Mouse (Mus musculus): Measurements from ENCODE around the gene Zswim4. TPM values are rescaled to one million over a fixed set of nuclear protein-coding genes. Genes with fewer than 3 reads are reported as not detected.

Zswim4 gene
- total and polyA plus RNA-seq, 2 experiments from 2014 or later = 11.8 to 37.7 TPM

DNA sequence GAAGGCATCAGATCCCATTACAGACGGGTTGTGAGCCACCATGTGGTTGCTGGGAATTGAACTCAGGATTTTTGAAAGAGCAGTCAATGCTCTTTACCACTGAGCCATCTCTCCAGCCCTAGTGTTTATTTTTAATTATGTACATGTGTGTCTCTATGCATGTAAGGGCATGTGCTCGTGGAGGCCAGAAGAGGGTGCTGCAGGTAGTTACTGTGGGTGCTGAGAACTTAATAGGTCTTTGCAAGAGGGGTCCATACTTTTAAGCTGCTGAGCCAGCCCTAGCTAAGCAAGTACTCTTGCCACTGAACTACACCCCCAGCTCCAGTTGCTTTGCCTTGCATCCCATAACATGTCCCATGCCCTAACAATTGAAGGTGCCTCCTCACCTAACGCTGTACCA is 19.0 kb upstream of the Zswim4 start:
- Histone ChIP-seq H3K27me3 (ENCODE audit: insufficient read depth, low read length) (no peaks in the 10 kb centered on the region), H3K4me3 (ENCODE audit: low read depth, low read length) (peak overlapping the region; percentile 87), H3K36me3 (ENCODE audit: insufficient read depth, low read length) (peaks cover 53% of the 10 kb centered on the region), H3K9ac (replicated peaks; ENCODE audit: low read length, poor library complexity, severe bottlenecking) (no peak overlapping the region), H3K27ac (ENCODE audit: low read depth, low read length) (peak overlapping the region; percentile 91), H3K4me1 (ENCODE audit: insufficient read depth, low read length) (peaks cover 6% of the 10 kb centered on the region; the same call in 1 of the 2 replicates), H3K9me3 (ENCODE audit: low read length) (no peaks in the 10 kb centered on the region), H3K4me2 (ENCODE audit: low read depth, low read length, poor library complexity, severe bottlenecking) (peak overlapping the region; percentile 94)
- DNase-seq (ENCODE audit: low spot score) = no peak
- 84% methylated on average over 3 of the region's 3 CpGs for WGBS
- peak; percentile 35 for TF ChIP-seq CTCF (IDR thresholded peaks at IDR 0.05)
- ATAC-seq (ENCODE audit: low FRiP score) = no peak

- H3K27ac ChIP-seq (ENCODE audit: low read depth, low read length) = peak within 1 kb of the TSS; percentile 79
- WGBS = 3% methylated on average over 52 of the region's 52 CpGs
- H3K9ac ChIP-seq (replicated peaks; ENCODE audit: low read length, poor library complexity, severe bottlenecking) = peak within 1 kb of the TSS; percentile 75
- peak within 1 kb of the TSS; percentile 77 for H3K4me3 ChIP-seq (ENCODE audit: low read depth, low read length)
- no peaks in the 10 kb centered on the region for H3K9me3 ChIP-seq (ENCODE audit: low read length)
- ATAC-seq (ENCODE audit: low FRiP score) = peak; percentile 92
- no peaks in the 10 kb centered on the region for H3K27me3 ChIP-seq (ENCODE audit: insufficient read depth, low read length)
- peak; percentile 13; the same call in 1 of the 2 replicates for TF ChIP-seq CTCF (IDR thresholded peaks at IDR 0.05)
- H3K4me1 ChIP-seq (ENCODE audit: insufficient read depth, low read length) = no peaks in the 10 kb centered on the region; the same call in 1 of the 2 replicates
- H3K4me2 ChIP-seq (ENCODE audit: low read depth, low read length, poor library complexity, severe bottlenecking) = peak within 1 kb of the TSS; percentile 86
- peak; percentile 95 for DNase-seq (ENCODE audit: low spot score)
- peaks cover 50% of the 10 kb centered on the region for H3K36me3 ChIP-seq (ENCODE audit: insufficient read depth, low read length)
Observed at GRCm38 (mm10) chr8:84249257-84250170, 12.7 kb upstream of the Zswim4 start, which contains the start of gene D8Ertd738e. Gene D8Ertd738e (minus strand): TSS chr8:84249719.

DNA sequence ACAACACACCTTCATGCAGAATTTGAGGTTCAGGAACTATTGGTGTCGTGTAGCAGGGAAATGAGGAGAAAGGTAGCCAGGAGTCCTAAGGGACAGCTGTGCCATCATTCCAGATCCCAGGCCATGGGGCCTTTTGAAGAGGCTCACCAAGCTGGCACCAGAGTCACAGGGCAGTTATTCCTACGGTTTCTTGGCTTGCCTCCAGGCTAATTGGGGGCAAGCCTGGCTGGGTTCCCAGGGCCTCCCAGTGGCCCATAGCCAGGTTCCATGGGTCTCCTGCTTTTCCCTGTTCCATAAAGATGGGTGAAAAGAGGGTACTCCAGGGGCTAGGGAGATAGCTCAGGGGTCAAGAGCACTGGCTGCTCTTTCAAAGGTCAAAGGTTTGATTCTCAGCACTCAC is 5.0 kb upstream of the Zswim4 start:
- no peak overlapping the region for H3K4me2 ChIP-seq (ENCODE audit: low read depth, low read length, poor library complexity, severe bottlenecking)
- H3K9ac ChIP-seq (replicated peaks; ENCODE audit: low read length, poor library complexity, severe bottlenecking) = no peak overlapping the region
- no peaks in the 10 kb centered on the region for H3K9me3 ChIP-seq (ENCODE audit: low read length)
- TF ChIP-seq CTCF (IDR thresholded peaks at IDR 0.05) = no peak
- H3K27me3 ChIP-seq (ENCODE audit: insufficient read depth, low read length) = no peaks in the 10 kb centered on the region
- peaks cover 26% of the 10 kb centered on the region for H3K36me3 ChIP-seq (ENCODE audit: insufficient read depth, low read length)
- WGBS = 67% methylated on average over 2 of the region's 2 CpGs
- ATAC-seq (ENCODE audit: low FRiP score) (no peak), DNase-seq (ENCODE audit: low spot score) (no peak)
- no peak overlapping the region for H3K27ac ChIP-seq (ENCODE audit: low read depth, low read length)
- H3K4me1 ChIP-seq (ENCODE audit: insufficient read depth, low read length) = 0 out of 2 replicates have a peak, but pooled peaks cover 6% of the 10 kb centered on the region
- no peak overlapping the region for H3K4me3 ChIP-seq (ENCODE audit: low read depth, low read length)

GRCm38 (mm10) chr8:84241167-84241566 is 4.3 kb upstream of the Zswim4 start:
- ATAC-seq (ENCODE audit: low FRiP score) (no peak), DNase-seq (ENCODE audit: low spot score) (no peak)
- Histone ChIP-seq H3K4me1 (ENCODE audit: insufficient read depth, low read length) (peaks cover 6% of the 10 kb centered on the region; the same call in 1 of the 2 replicates), H3K9ac (replicated peaks; ENCODE audit: low read length, poor library complexity, severe bottlenecking) (no peak overlapping the region), H3K4me3 (ENCODE audit: low read depth, low read length) (no peak overlapping the region), H3K27me3 (ENCODE audit: insufficient read depth, low read length) (no peaks in the 10 kb centered on the region), H3K9me3 (ENCODE audit: low read length) (no peaks in the 10 kb centered on the region), H3K27ac (ENCODE audit: low read depth, low read length) (no peak overlapping the region), H3K36me3 (ENCODE audit: insufficient read depth, low read length) (peaks cover 20% of the 10 kb centered on the region), H3K4me2 (ENCODE audit: low read depth, low read length, poor library complexity, severe bottlenecking) (no peak overlapping the region)
- 58% methylated on average over 6 of the region's 6 CpGs for WGBS
- TF ChIP-seq CTCF (IDR thresholded peaks at IDR 0.05) = no peak

DNA sequence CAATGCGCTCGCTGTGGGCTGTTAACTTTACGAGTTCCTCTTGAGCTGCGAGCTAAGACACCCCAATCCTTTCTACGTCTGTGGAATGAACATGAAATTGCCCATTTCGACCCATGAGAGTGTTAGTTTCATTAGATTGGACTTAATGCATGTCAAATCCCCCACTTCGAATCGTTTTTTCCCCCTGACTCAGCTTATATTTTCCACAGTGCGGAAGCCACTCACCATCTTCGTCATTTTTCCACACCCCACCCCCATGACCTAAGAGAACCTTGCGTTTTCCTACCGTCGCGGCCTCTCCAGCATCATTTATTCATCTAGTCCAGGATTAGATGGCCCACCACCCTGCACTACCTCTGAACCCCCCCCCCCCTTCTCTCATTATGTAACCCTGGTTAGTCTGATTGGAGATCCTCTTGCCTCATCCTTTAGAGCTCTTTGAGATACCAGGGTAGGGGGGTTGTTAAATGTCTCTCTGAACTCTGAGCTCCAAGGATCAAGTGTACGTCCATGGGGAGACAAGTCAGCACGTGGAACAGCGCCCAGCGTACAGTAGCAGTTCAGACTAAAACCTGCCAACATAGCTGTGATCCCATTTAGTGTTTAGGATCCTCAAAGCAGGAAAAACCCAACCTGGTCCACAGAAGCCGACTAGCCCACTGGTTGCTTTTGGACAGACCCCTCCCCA is 831 bp upstream of the Zswim4 start:
- Histone ChIP-seq H3K36me3 (ENCODE audit: insufficient read depth, low read length) (peaks cover 13% of the 10 kb centered on the region), H3K4me3 (ENCODE audit: low read depth, low read length) (peak overlapping the region; percentile 88), H3K9ac (replicated peaks; ENCODE audit: low read length, poor library complexity, severe bottlenecking) (peak overlapping the region; percentile 61), H3K27ac (ENCODE audit: low read depth, low read length) (peak overlapping the region; percentile 63), H3K4me1 (ENCODE audit: insufficient read depth, low read length) (peaks cover 16% of the 10 kb centered on the region), H3K27me3 (ENCODE audit: insufficient read depth, low read length) (no peaks in the 10 kb centered on the region), H3K9me3 (ENCODE audit: low read length) (no peaks in the 10 kb centered on the region), H3K4me2 (ENCODE audit: low read depth, low read length, poor library complexity, severe bottlenecking) (peak overlapping the region; percentile 75)
- DNase-seq (ENCODE audit: low spot score) = no peak
- no peak for ATAC-seq (ENCODE audit: low FRiP score)
- 15% methylated on average over 19 of the region's 19 CpGs for WGBS
- TF ChIP-seq CTCF (IDR thresholded peaks at IDR 0.05) = no peak

Measured in midbrain, postnatal 0 days (tissue).